Mouse (Mus musculus) CH12.LX (cell line): ENCODE measurements around the gene Hpca.

ENCODE experiments used
- CTCF ChIP-seq, 2 experiments: IDR thresholded peaks in 1 of 2; conservative IDR thresholded peaks in 1 of 2; 2 replicates each; pipeline ENCODE4 v1.5.1; 2011 to 2012; ENCODE audit warnings: low read depth in 2 of 2, low read length in 2 of 2, improper control_type of control experiment in 1 of 2, inconsistent platforms in 1 of 2, mild to moderate bottlenecking in 1 of 2, moderate library complexity in 1 of 2
- SIN3A ChIP-seq: IDR thresholded peaks from 2 replicates; pipeline ENCODE4 v1.6.1; 2012; ENCODE audit warnings: low read length, improper control_type of control experiment, inconsistent platforms

DNA sequence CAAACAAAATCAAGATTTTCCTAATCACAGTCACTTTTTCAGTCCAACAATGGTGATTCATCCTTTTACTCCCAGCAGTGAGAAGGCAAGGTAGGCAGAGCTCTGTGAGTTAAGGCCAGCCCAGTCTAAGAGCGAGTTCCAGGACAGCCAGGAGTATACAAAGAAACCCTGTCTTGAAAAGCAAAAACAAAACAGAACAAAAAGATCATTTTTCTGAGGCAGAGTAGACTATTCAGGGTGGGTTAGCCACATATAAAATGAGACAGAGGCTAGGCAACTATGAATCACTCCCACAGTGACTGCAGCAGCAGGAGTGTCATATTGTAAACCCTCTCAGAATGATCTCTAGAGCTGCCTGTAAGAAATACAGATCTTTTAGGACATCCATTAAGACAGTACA, 27.5 kb upstream of the Hpca start:
- no peak for TF ChIP-seq SIN3A
- no peak for TF ChIP-seq CTCF (conservative IDR thresholded peaks at IDR 0.05 in 1 of 2, IDR thresholded peaks at IDR 0.05 in 1 of 2; ENCODE audit: low read depth in 2 of 2, low read length in 2 of 2)
